7 mouse cellular contexts compared by ENCODE assay signal in genomic region chr1:75704832-75705650, GRCm38 (mm10).
DNase-seq lines count a peak whose midpoint lies in the region; ATAC-seq and TF ChIP-seq lines count a peak whose summit lies in the region.

No protein-coding gene starts in this region.

- H3K36me3 ChIP-seq in ES-Bruce4 (ENCODE audit: control insufficient read depth, insufficient read depth, low read length, poor library complexity, severe bottlenecking) = no peaks in the 10 kb centered on the region
- no peaks in the 10 kb centered on the region for H3K36me3 ChIP-seq in forebrain, embryonic 16.5 days (ENCODE audit: control insufficient read depth, insufficient read depth)

- no peak for TF ChIP-seq EP300 in ES-Bruce4 (IDR thresholded peaks at IDR 0.05; ENCODE audit: insufficient read depth, low read depth, low read length)

- H3K9me3 ChIP-seq in ES-Bruce4 (replicated peaks; ENCODE audit: control insufficient read depth, insufficient read depth, low read length, poor library complexity, severe bottlenecking) = no peaks in the 10 kb centered on the region
- no peaks in the 10 kb centered on the region for H3K9me3 ChIP-seq in forebrain, embryonic 16.5 days (ENCODE audit: control insufficient read depth, low read length)

- peak; percentile 83 for ATAC-seq in forebrain, embryonic 16.5 days

- DNase-seq in 3T3-L1 (ENCODE audit: low read depth, low spot score) = peak; percentile 28
- peak; percentile 32 to 52 for DNase-seq in layer of hippocampus, postnatal 36 days
- peak; percentile 60 for DNase-seq in retina, postnatal 1 day
- no peak for DNase-seq in adrenal gland, postnatal 10 days
- DNase-seq in thymus, postnatal 10 days (ENCODE audit: low spot score in 2 of 2) = no peak

- H3K4me3 ChIP-seq in ES-Bruce4 (ENCODE audit: low read depth, low read length) = no peak overlapping the region
- peak overlapping the region; percentile 25 for H3K4me3 ChIP-seq in forebrain, embryonic 16.5 days (replicated peaks; ENCODE audit: low read length)

- WGBS in forebrain, embryonic 16.5 days = 10% methylated on average over 24 of the region's 24 CpGs

- no peak for TF ChIP-seq POLR2A in ES-Bruce4 (IDR thresholded peaks at IDR 0.05; ENCODE audit: insufficient read depth, low read length)

- H3K27me3 ChIP-seq in ES-Bruce4 (ENCODE audit: control insufficient read depth, insufficient read depth, low read length, poor library complexity, severe bottlenecking) = no peaks in the 10 kb centered on the region
- no peaks in the 10 kb centered on the region for H3K27me3 ChIP-seq in forebrain, embryonic 16.5 days (replicated peaks; ENCODE audit: control insufficient read depth, insufficient read depth, low read length)

- TF ChIP-seq CTCF in ES-Bruce4 (IDR thresholded peaks at IDR 0.05; ENCODE audit: low read depth, low read length) = no peak

- H3K9ac ChIP-seq in ES-Bruce4 (ENCODE audit: low read depth, poor library complexity, severe bottlenecking) = no peak overlapping the region; the same call in 1 of the 2 replicates
- H3K9ac ChIP-seq in forebrain, embryonic 16.5 days (replicated peaks; ENCODE audit: low read depth, low read length) = peak overlapping the region; percentile 43; the same call in 1 of the 2 replicates

- peak overlapping the region; percentile 52 for H3K4me2 ChIP-seq in forebrain, embryonic 16.5 days (ENCODE audit: low read length)

- peak overlapping the region; percentile 15; the same call in 1 of the 2 replicates for H3K27ac ChIP-seq in ES-Bruce4 (ENCODE audit: insufficient read depth, low read length)
- H3K27ac ChIP-seq in forebrain, embryonic 16.5 days (ENCODE audit: low read length) = peak overlapping the region; percentile 31; the same call in 1 of the 2 replicates

- peaks cover 3% of the 10 kb centered on the region for H3K4me1 ChIP-seq in ES-Bruce4 (ENCODE audit: control insufficient read depth, insufficient read depth, low read length)
- H3K4me1 ChIP-seq in forebrain, embryonic 16.5 days (replicated peaks; ENCODE audit: control insufficient read depth, insufficient read depth, low read length) = peaks cover 14% of the 10 kb centered on the region

Comparison
In these comparisons a context has a peak if more than half of its experiments do, and no peak if none do; other contexts are left out.
1. DNase-seq: peak in 3T3-L1 (single experiment), layer of hippocampus, postnatal 36 days (2 of 2) and retina, postnatal 1 day (single experiment); none in adrenal gland, postnatal 10 days (single experiment) and thymus, postnatal 10 days (0 of 2).